In genomic region chr5:124628448-124629363, GRCm38 (mm10) we compare ENCODE assay signal across 7 mouse cellular contexts. TPM values are rescaled to one million over a fixed set of nuclear protein-coding genes. Genes with fewer than 3 reads are reported as not detected.
DNase-seq lines count a peak whose midpoint lies in the region; ATAC-seq and TF ChIP-seq lines count a peak whose summit lies in the region.

Atp6v0a2 (plus strand) TSS chr5:124628576.

- peaks cover 14% of the 10 kb centered on the region for H3K4me1 ChIP-seq in embryonic facial prominence, embryonic 12.5 days
- peaks cover 14% of the 10 kb centered on the region for H3K4me1 ChIP-seq in kidney, adult 2 months (ENCODE audit: control insufficient read depth, insufficient read depth, low read length)
- peaks cover 15% of the 10 kb centered on the region for H3K4me1 ChIP-seq in limb, embryonic 12.5 days (replicated peaks)
- H3K4me1 ChIP-seq in midbrain, embryonic 15.5 days: peaks cover 19% of the 10 kb centered on the region
- peaks cover 10% of the 10 kb centered on the region for H3K4me1 ChIP-seq in spleen, adult 2 months (ENCODE audit: control insufficient read depth, insufficient read depth, insufficient read length)

- TF ChIP-seq CTCF in kidney, adult 2 months (conservative IDR thresholded peaks at IDR 0.05; ENCODE audit: insufficient read depth, insufficient read length, low read depth, low read length): no peak
- TF ChIP-seq CTCF in spleen, adult 2 months (IDR thresholded peaks at IDR 0.05; ENCODE audit: extremely low read depth, insufficient read depth, insufficient read length, insufficient replicate concordance): no peak

- H3K4me2 ChIP-seq in embryonic facial prominence, embryonic 12.5 days (replicated peaks): peak within 1 kb of the TSS; percentile 87
- H3K4me2 ChIP-seq in limb, embryonic 12.5 days: peak within 1 kb of the TSS; percentile 66
- peak within 1 kb of the TSS; percentile 83 for H3K4me2 ChIP-seq in midbrain, embryonic 15.5 days

- H3K27ac ChIP-seq in embryonic facial prominence, embryonic 12.5 days: peak within 1 kb of the TSS; percentile 89
- peak within 1 kb of the TSS; percentile 86 for H3K27ac ChIP-seq in kidney, adult 2 months (ENCODE audit: insufficient read depth, low read depth, low read length)
- peak within 1 kb of the TSS; percentile 85 for H3K27ac ChIP-seq in limb, embryonic 12.5 days
- H3K27ac ChIP-seq in midbrain, embryonic 15.5 days: peak within 1 kb of the TSS; percentile 73
- H3K27ac ChIP-seq in spleen, adult 2 months (ENCODE audit: insufficient read depth, low read length): peak within 1 kb of the TSS; percentile 77

- peak; percentile 46 for TF ChIP-seq POLR2A in kidney, adult 2 months (IDR thresholded peaks at IDR 0.05; ENCODE audit: low read depth, low read length)
- TF ChIP-seq POLR2A in spleen, adult 2 months (IDR thresholded peaks at IDR 0.05; ENCODE audit: low read depth, low read length): peak; percentile 36

- peak within 1 kb of the TSS; percentile 94 for H3K9ac ChIP-seq in embryonic facial prominence, embryonic 12.5 days
- H3K9ac ChIP-seq in limb, embryonic 12.5 days (replicated peaks): peak within 1 kb of the TSS; percentile 83
- H3K9ac ChIP-seq in midbrain, embryonic 15.5 days: peak within 1 kb of the TSS; percentile 89

- under 1% methylated on average over 58 of the region's 58 CpGs for WGBS in embryonic facial prominence, embryonic 12.5 days
- under 1% methylated on average over 58 of the region's 58 CpGs for WGBS in kidney, adult 2 months
- WGBS in limb, embryonic 12.5 days: 1% methylated on average over 58 of the region's 58 CpGs
- WGBS in midbrain, embryonic 15.5 days: under 1% methylated on average over 58 of the region's 58 CpGs
- under 1% methylated on average over 57 of the region's 58 CpGs for WGBS in spleen, adult 2 months

- DNase-seq in adrenal gland, postnatal 25 days: peak; percentile 97
- peak; percentile 96 to 98 for DNase-seq in heart, adult 18-20 months
- DNase-seq in kidney, adult 2 months: peak; percentile 98
- DNase-seq in spleen, adult 2 months (ENCODE audit: low read depth in 1 of 2, low spot score in 2 of 2): peak; percentile 75 to 95

- no peaks in the 10 kb centered on the region for H3K27me3 ChIP-seq in embryonic facial prominence, embryonic 12.5 days
- no peaks in the 10 kb centered on the region for H3K27me3 ChIP-seq in kidney, adult 2 months (replicated peaks; ENCODE audit: control insufficient read depth, insufficient read depth, low read length)
- H3K27me3 ChIP-seq in limb, embryonic 12.5 days: no peaks in the 10 kb centered on the region
- H3K27me3 ChIP-seq in midbrain, embryonic 15.5 days (replicated peaks): no peaks in the 10 kb centered on the region
- no peaks in the 10 kb centered on the region for H3K27me3 ChIP-seq in spleen, adult 2 months (ENCODE audit: control insufficient read depth, insufficient read depth, low read length)

- H3K4me3 ChIP-seq in embryonic facial prominence, embryonic 12.5 days: peak within 1 kb of the TSS; percentile 100
- H3K4me3 ChIP-seq in kidney, adult 2 months (ENCODE audit: insufficient read depth, low read depth, low read length): peak within 1 kb of the TSS; percentile 84
- peak within 1 kb of the TSS; percentile 91 for H3K4me3 ChIP-seq in limb, embryonic 12.5 days (replicated peaks)
- H3K4me3 ChIP-seq in midbrain, embryonic 15.5 days: peak within 1 kb of the TSS; percentile 85
- H3K4me3 ChIP-seq in spleen, adult 2 months (ENCODE audit: extremely low read depth, insufficient read depth, insufficient read length): peak within 1 kb of the TSS; percentile 96

- H3K9me3 ChIP-seq in embryonic facial prominence, embryonic 12.5 days: no peaks in the 10 kb centered on the region
- no peaks in the 10 kb centered on the region for H3K9me3 ChIP-seq in limb, embryonic 12.5 days
- H3K9me3 ChIP-seq in midbrain, embryonic 15.5 days: no peaks in the 10 kb centered on the region

- peak; percentile 82 for ATAC-seq in embryonic facial prominence, embryonic 12.5 days (ENCODE audit: insufficient number of reproducible peaks, insufficient read depth, low FRiP score, low TSS enrichment)
- peak; percentile 92 for ATAC-seq in limb, embryonic 12.5 days (ENCODE audit: insufficient number of reproducible peaks, insufficient read depth, low FRiP score, low TSS enrichment, low read depth)
- ATAC-seq in midbrain, embryonic 15.5 days (replicated peaks): peak; percentile 97

- peaks cover 3% of the 10 kb centered on the region; the same call in 1 of the 2 replicates for H3K36me3 ChIP-seq in embryonic facial prominence, embryonic 12.5 days
- H3K36me3 ChIP-seq in kidney, adult 2 months (ENCODE audit: control insufficient read depth, insufficient read depth, low read length): no peaks in the 10 kb centered on the region
- H3K36me3 ChIP-seq in limb, embryonic 12.5 days: peaks cover 16% of the 10 kb centered on the region
- H3K36me3 ChIP-seq in midbrain, embryonic 15.5 days (replicated peaks): no peaks in the 10 kb centered on the region; the same call in 1 of the 2 replicates
- 0 out of 2 replicates have a peak, but pooled peaks cover 1% of the 10 kb centered on the region for H3K36me3 ChIP-seq in spleen, adult 2 months (ENCODE audit: control insufficient read depth, insufficient read depth, low read length)

RNA-seq across cellular contexts. Expression of gene Atp6v0a2, which starts in this region (rescaled TPM):
- total RNA-seq in adrenal gland, postnatal 25 days (2021): 54.0 and 83.7 TPM in 2 replicates
- 49.3 and 53.0 TPM in 2 replicates for polyA plus RNA-seq in embryonic facial prominence, embryonic 12.5 days (2016; fragmentation: Nextera tagmentation; extraction: Ambion mirVana)
- total RNA-seq in heart, adult 18-20 months (2021): 10 to 100 TPM; 52.0 to 65.0 TPM
- polyA plus RNA-seq in kidney, adult 2 months (2012; rRNA removed): 37.1 and 47.2 TPM in 2 replicates
- polyA plus RNA-seq in limb, embryonic 12.5 days (2016; fragmentation: Nextera tagmentation; extraction: Ambion mirVana): 50.0 and 51.2 TPM in 2 replicates
- polyA plus RNA-seq in midbrain, embryonic 15.5 days (2015; fragmentation: Nextera tagmentation; extraction: Ambion mirVana): 40.0 and 44.4 TPM in 2 replicates
- 35.7 and 36.2 TPM in 2 replicates for polyA plus RNA-seq in spleen, adult 2 months (2012; rRNA removed)

Comparison
In these comparisons a context has a peak if more than half of its experiments do, and no peak if none do; other contexts are left out.
1. Peak in every context shown above with its lines: DNase-seq, ATAC-seq, H3K4me3 ChIP-seq and H3K27ac ChIP-seq.